Mouse (Mus musculus) olfactory bulb, adult 2 months (tissue): Measurements from ENCODE around the gene Trpv4. TPM values are rescaled to one million over a fixed set of nuclear protein-coding genes. Genes with fewer than 3 reads are reported as not detected.

Experiments used
- H3K27ac ChIP-seq: fragments of 200-500 bp; 2 replicates; pipeline ENCODE4 v1.5.1; 2012; ENCODE audit warnings: low read depth, low read length; ENCODE audit not compliant: insufficient read depth
- H3K4me1 ChIP-seq: fragments of 200-500 bp; 2 replicates; pipeline ENCODE4 v1.6.1; 2012; ENCODE audit warnings: low read length; ENCODE audit not compliant: control insufficient read depth, insufficient read depth
- H3K4me3 ChIP-seq: fragments of 200-500 bp; 2 replicates; pipeline ENCODE4 v1.5.1; 2012; ENCODE audit warnings: mild to moderate bottlenecking, low read depth, low read length, moderate library complexity; ENCODE audit not compliant: insufficient read depth
- CTCF ChIP-seq: fragments of 200-500 bp; IDR thresholded peaks from 2 replicates; pipeline ENCODE4 v1.5.1; 2012; ENCODE audit warnings: low read depth, mild to moderate bottlenecking, low read length, moderate library complexity; ENCODE audit not compliant: insufficient read depth
- POLR2A ChIP-seq: fragments of 200-500 bp; IDR thresholded peaks from 2 replicates; pipeline ENCODE4 v1.6.1; 2012; ENCODE audit warnings: mild to moderate bottlenecking, low read depth, low read length, moderate library complexity; ENCODE audit not compliant: insufficient read depth
- WGBS: fragments of 180-500 bp; shearing (Covaris S2); methylation state at CpG from one replicate; pipeline ENCODE4 v1.1.7; 2018; 5-methylcytosine and 5-hydroxymethylcytosine counted together
- polyA plus RNA-seq: library from polyadenylated mRNA; stranded (reverse); fragments of >200 nt; gene quantifications from 2 replicates; pipeline ENCODE4 v1.2.4, GENCODE M21; 2012; ENCODE audit warnings: low replicate concordance; ENCODE audit not compliant: missing spikeins, insufficient read depth, insufficient read length

Gene Trpv4
- polyA plus RNA-seq, 1 experiment: not detected

DNA sequence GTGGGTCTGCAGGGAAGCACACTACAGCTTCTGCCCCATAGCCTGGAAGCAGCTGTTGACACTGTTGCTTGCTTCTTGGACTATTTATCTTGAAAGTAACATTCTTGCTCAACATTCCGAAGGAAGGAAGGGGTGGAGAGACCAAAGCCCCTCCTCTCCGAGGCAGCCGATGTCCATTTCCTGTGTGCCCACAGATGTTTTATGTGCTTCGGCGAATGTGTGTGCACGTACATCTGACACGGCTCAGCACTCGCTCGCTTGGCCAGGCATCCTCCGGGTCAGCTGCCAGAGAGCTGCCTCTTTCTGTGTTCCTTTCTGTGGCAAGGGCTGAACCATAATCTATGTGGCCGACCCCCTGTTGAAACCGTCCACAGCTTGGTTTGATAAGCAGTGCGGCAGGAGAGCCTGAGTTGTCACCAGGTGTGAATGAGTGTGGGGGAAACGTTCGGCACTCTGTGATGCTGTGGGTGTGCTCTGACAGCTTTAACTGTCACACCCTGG is 63.4 kb downstream of the Trpv4 start:
- TF ChIP-seq CTCF: no peak
- no peak for TF ChIP-seq POLR2A
- WGBS: 77% methylated on average over 15 of the region's 15 CpGs
- Histone ChIP-seq H3K4me1 (peaks cover 61% of the 10 kb centered on the region), H3K27ac (no peak overlapping the region), H3K4me3 (no peak overlapping the region)

DNA sequence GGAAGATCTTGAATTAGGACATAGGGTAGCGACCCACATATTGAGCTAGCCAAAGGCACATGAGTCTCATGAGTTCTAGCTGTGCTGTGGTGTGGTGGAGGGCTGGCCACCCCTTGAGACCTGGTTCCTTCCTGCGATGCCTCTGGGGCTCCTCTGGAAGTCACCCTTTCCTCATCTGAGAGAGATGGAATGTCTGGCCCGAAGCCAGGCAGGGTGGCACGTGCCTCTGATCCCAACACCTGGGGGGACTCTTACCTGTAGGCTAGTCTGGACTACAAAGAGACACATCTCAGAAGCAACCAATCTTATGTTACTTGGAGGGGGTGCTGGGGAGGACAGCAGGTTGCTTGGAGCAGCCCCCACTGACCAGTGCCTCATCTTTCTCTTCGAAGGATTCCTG is 64.3 kb downstream of the Trpv4 start:
- peaks cover 68% of the 10 kb centered on the region for H3K4me1 ChIP-seq
- no peak for TF ChIP-seq CTCF
- no peak for TF ChIP-seq POLR2A
- no peak overlapping the region for H3K27ac ChIP-seq
- 89% methylated on average over 5 of the region's 5 CpGs for WGBS
- no peak overlapping the region for H3K4me3 ChIP-seq

DNA sequence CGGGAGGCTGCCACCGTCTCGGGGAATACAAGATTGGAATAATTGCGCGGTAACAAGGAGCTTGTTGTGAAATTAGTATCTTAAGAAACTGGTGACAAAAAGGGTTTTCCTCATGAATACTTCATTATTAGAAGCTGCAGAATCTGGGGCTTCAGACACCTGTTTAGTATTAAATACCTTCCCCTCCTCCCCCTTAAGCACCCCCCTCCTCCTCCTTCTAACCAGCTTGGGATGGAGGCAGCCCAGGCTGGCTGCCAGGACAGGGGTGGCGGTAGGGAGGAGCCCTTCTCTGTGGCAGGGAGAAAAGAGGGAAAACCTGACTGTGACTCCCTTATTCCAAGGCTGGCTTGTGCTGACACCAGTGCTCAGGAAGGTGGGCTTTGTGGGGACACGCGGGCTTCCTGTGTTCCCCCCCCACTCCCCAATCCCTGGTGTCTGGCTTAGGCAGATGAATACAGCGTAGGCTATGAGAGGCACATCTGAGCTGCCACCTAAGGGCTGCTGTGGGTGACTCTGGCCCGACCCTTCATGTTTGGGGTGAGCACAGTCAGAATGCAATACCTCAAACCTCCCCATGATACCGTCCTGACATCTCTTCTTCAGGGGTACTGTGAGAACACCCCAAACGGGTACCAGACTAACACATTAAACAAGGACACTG is 64.9 kb downstream of the Trpv4 start:
- Histone ChIP-seq H3K27ac (no peak overlapping the region), H3K4me1 (peaks cover 74% of the 10 kb centered on the region), H3K4me3 (no peak overlapping the region)
- WGBS: 32% methylated on average over 12 of the region's 12 CpGs
- TF ChIP-seq CTCF: no peak

DNA sequence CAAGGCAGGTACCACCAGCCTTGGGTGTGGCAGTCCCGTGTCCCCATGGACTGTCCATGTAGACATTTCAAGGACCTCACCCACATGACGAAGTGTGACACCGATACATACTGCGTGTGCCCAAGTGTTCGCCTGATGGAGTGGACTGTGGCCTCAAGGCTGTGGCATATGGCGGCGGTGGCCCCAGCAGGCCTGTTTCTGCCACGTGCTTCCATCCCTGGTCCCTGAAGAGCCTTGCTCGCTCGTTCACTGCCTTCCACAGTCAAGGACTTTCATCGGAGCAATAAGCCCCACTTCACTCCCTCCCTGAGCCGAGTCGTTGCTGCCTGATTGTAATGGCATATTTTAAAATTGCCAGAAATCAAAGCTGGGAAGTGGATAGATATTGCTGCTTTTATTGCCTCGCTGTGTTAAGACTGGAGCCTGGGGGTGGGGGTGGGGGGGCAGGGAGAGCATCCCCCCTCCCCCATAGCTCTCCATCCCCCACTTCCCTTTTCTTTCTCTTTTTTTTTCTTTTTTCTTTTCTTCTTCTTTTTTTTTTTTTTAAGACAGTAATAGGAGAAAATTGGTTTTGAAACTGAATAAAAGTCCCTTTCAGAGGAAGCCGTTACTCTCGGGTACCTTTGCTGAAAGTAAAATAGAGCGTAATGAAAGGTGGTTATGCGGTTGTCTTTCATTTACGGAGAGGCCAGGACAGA is 65.6 kb downstream of the Trpv4 start:
- 51% methylated on average over 19 of the region's 19 CpGs for WGBS
- peaks cover 79% of the 10 kb centered on the region for H3K4me1 ChIP-seq

DNA sequence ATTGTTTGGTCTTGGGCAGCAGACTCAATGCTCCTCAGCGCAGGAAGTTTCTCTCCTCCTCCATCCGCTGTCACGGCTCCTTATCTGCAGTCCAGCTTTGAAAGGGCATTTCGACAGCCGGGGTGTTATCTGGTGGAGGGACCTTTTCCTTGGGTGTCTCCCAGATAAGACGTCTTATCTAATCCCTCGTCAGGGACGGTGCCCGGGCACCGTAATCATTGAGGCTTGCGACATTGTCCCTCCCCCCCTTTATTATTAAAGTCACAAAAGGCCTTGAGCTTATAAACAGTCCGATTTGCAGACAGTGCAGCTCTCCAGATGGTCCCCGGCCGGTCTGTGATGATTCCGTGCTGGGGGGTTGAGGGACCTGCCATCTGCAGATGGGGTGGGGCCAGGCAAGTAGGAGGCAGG is 67.1 kb downstream of the Trpv4 start:
- Histone ChIP-seq H3K4me3 (no peak overlapping the region), H3K27ac (no peak overlapping the region), H3K4me1 (peaks cover 69% of the 10 kb centered on the region)
- WGBS: 57% methylated on average over 15 of the region's 15 CpGs
- TF ChIP-seq CTCF (no peak), POLR2A (no peak)

More for the DNA sequence above, 65.6 kb downstream of the Trpv4 start:
- TF ChIP-seq CTCF: no peak
- no peak for TF ChIP-seq POLR2A
- H3K27ac ChIP-seq: no peak overlapping the region
- H3K4me3 ChIP-seq: no peak overlapping the region

DNA sequence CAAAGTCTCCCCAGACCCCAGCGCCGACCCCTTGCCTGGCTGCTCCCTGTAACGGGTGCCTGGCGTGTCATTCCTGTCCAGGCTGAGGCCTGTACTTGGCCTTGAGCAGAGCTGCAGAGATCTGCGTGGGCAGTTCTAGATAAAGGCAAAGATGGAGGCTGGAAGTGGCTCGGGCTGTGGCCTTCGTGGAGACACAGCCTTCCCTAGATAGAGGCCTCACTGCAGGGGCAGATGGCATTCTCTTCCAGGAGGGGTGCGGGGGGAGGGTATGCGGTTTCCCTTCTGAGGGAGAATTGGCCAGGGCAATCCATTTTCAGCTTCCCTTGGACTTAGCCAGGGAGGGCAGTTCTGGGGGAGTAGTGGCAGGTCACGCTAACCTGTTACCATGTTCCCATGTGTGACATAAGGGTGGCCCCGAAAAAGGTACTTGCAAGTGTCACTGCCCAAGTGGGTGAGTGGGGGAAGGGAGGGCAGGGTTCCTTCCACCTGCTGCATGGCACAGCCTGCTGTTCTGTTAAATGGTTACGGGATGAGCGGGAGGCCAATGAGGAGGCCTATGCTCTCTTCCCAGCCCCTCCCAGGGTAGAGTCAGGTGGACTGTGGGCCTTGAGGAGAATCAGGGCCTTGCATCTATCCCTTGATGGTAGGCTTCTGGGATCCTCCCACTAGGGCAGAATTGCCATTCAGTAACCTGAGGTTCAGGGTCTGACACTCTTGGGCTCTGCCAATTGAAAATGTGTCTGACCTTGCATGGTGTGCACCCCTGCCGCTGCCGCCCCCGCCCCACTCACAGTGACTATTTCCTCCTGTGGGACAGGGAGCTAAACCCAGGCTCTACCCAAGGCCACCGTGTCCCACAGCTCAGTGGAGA is 67.9 kb downstream of the Trpv4 start:
- WGBS: 86% methylated on average over 17 of the region's 17 CpGs
- Histone ChIP-seq H3K27ac (no peak overlapping the region), H3K4me1 (peaks cover 74% of the 10 kb centered on the region), H3K4me3 (no peak overlapping the region)
- TF ChIP-seq POLR2A (no peak), CTCF (no peak)

DNA sequence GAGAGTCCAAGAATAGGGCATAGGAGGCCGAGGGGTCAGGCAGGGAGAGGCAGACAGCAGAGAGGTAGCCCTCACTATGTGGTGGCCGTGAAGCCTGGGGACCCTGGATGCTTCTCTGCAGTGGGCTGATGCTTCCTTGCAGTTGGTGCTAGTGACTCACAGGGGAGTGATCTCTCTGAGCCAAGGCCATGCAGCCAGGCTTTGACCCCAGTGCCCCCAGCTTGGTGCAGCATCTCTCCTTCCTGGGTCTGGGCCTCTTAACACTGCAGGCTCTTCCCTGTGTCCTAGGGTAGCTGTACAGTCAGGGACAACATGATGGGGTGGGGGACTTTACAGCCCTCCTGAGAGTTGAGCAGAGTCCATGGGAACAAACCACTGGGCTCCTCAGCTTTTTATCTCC is 68.8 kb downstream of the Trpv4 start:
- H3K4me1 ChIP-seq: peaks cover 80% of the 10 kb centered on the region
- no peak for TF ChIP-seq POLR2A
- no peak for TF ChIP-seq CTCF

DNA sequence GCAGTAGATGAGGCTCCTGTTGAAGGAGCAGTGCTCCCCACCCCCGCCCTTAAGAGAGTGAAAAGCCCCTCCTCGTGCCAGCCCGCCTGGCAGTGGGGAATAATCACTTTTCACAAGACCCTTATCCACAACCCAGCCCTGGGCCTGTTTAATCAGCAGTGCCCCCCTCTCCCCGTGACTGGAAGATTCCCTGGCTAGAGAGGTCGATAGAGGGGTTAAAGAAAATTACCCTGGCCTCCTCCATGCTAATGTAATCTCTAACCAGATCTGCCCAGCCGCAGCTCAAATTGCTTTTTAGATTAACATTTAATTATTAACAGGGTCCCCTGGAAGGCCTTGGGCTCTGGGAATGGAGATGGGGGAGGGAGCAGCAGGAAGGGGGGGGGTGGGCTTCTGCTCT is 69.2 kb downstream of the Trpv4 start:
- no peak for TF ChIP-seq POLR2A
- TF ChIP-seq CTCF: no peak
- no peak overlapping the region for H3K4me3 ChIP-seq
- peaks cover 80% of the 10 kb centered on the region for H3K4me1 ChIP-seq
- WGBS: 59% methylated on average over 6 of the region's 6 CpGs
- no peak overlapping the region for H3K27ac ChIP-seq

More for the DNA sequence above, 68.8 kb downstream of the Trpv4 start:
- 85% methylated on average over 2 of the region's 2 CpGs for WGBS
- Histone ChIP-seq H3K27ac (no peak overlapping the region), H3K4me3 (no peak overlapping the region)
